Mouse (Mus musculus) megakaryocyte, embryonic 14.5 days (primary cell): ENCODE results near the gene Cep128.

Experiments used
- FLI1 ChIP-seq: IDR thresholded peaks from 2 replicates; pipeline ENCODE4 v1.6.1; 2012; ENCODE audit warnings: low read length, inconsistent platforms, mixed read lengths
- GATA1 ChIP-seq: IDR thresholded peaks from 3 replicates; pipeline ENCODE4 v1.6.1; 2012; ENCODE audit warnings: mixed read lengths, low read length, inconsistent platforms, borderline replicate concordance

DNA sequence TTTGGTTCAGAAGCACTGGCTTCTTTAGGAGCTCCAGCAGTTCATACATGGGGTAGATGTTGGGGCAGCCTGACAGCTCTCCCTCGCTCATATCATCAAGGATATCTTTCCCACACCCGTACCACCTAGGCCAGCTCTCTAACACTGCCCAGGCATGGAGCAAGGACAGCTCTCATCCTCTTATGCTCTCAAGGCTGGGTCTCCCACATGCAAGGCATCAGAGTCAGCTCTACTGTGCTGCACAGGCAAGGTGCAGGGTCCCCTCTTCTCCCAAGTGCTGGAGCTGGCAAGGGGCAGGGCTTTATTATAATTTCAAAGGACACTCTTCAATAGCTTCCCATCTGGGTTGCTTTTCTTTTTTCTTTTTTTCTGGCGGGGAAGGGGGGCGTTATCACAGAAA lies 280.9 kb downstream of the Cep128 start:
- TF ChIP-seq GATA1 (no peak), FLI1 (no peak)
